Mouse (Mus musculus): ENCODE measurements at regions not wholly inside any gene's neighbourhood (a gene's known extent, or its start where the extent isn't known, plus 50 kb on each side); places are given as distances from the start of the nearest gene placed in this dataset.
A peak's percentile ranks its signal among the peaks of the same experiment; 100 is the strongest.

DNA sequence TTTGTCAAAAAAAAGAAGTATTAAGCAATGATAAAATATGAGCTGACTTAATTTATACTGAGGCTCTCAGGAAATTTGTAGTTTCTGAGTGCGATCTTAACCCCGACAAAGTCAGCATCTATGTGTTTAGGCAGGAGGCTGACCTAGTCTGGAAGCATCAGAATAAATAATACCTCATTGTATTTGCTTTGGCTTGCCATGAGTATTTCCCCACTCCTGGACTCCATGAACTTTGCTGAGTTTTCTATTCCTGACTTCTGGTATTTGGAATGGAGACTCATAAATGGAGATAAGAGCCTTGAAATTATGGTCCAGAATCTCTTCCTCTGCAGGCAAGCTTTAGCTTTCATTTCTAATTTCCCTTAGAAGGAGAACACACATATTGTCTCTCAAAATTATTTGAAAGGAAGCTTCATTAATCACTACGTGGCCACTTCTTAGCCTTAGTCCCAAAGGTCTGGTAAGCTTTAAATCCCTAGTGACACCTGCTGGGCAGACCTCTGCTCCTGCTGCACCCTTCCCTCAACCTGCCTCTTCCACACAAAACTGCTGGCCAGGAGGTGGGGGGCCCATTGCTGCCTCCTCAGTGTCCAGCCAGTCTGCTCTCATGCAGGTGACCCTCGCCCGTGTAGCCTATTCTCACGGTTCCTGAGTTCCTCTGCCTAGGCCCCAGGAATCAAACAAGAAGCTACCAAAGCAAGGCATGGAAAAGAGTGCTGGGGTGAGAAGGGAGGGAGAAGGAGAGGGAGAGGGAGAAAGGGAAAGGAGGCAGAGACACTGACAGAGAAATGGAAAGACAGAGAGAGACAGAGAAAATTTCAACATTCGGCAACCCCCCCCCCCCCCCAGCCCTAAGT is 173.6 kb upstream of the Klf12 start:
- DNase-seq, result peak; percentile 81

DNA sequence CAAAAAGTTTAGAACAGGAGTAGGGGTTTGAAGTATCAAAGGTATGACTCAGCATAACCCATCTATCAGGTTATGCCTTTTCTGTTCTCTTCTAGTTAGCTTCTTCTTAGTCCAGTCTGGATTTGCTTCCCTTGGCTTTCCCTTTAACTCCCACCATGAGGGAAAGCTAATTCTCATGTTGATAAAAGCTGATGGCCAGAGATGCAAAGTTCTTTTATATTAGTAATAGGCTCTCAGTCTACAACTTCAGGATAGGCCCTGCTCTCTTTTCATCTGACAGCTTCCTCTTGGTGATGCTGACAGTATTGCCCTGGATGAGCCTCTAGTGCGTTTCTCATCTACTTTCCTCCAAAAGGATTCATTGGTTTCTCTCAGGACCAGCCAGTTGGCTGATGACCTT is 161.7 kb upstream of the Klf12 start:
- no peak for DNase-seq

DNA sequence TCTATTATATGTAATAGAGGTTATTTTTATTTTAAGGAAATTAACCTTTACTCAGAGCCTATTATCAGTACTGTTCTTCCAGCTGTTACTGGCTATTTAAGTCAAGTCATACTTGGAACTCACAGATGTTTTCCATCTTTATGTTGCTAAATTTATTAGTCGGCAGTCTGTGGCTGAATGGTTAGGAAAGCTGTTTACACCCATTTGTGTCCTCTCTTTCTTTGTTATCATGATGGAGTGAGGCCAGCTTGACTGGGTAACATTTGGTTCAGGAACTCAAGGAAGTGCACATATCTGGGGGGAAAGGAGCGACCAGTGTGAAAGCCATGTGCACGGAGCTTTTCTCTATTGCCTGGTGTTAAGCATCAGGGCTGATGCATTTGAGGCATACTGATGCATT is 160.4 kb upstream of the Klf12 start:
- no peak for DNase-seq

DNA sequence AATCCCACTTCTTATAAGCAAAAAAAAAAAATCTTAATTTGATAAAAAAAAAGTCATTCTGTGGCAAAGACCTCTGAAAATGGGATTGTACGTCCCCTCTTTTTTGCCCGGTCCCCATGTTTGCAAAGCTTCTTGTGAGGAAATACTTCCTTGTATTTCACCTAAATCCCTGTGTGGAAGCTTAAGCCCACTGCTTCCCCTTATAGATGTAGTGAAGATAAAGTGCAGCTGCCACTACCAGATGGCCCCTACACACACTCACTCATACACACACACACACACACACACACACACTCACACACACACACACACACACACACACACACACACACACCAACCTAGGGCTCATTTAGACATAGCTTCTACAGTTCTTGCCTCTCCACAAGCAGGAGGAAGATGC is 159.6 kb upstream of the Klf12 start:
- DNase-seq, result no peak

DNA sequence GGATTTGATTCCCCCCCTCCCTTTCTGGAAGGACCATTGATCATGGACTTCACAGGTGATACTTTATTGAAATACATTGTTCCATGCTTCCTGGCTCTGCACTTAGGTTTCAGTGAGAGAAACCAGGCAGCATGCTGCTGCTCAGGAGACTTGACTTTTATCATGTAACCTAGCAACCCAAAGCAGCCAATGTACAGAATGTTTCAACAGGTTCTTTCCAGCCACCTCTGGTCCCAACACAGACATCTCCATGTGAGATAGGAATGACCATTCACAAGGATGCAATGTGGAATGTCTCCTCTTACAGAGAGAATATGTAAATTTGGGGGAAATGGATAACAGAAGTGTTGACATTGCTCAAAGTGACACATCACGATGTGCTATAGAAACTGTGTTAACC is 153.1 kb upstream of the Klf12 start:
- DNase-seq, result no peak

DNA sequence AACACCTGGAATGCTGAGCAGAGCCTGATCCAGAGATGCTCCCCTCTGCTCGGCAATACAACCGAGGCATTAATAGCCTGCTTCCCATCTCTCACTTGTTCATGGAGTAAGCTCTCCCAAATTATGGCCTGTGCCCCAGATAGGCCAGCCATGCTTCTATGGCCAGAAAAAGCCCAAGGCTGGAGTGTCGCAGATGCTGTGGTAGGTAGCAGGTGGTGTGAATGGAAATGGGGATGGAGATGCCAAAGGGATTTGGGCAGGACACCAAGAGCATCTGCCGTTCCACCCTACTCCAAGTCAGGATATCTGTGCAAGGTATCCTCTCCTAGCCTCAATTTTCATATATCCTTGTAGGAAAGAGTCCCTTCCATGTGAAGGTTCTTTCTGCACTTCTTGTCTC is 145.2 kb upstream of the Klf12 start:
- DNase-seq, result no peak

DNA sequence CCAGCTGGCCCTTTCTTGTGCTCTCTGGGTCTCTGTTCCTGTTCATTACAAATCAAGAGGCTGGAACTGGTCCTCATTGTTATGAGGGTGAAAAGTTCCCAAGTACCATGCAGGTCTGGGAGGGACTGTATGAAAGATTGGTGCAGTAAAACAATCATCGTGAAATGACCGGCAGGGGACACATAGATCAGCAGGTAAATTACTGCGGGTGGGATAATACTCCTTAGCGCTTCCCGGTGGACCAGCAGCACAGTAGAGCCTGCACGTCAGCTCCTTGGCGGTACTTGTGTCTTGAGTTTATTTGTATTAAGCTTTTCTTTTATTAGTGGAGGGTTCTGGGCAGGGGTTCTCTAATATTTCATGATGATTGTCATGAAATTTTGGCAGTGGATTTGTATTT is 141.9 kb upstream of the Klf12 start:
- no peak for DNase-seq

DNA sequence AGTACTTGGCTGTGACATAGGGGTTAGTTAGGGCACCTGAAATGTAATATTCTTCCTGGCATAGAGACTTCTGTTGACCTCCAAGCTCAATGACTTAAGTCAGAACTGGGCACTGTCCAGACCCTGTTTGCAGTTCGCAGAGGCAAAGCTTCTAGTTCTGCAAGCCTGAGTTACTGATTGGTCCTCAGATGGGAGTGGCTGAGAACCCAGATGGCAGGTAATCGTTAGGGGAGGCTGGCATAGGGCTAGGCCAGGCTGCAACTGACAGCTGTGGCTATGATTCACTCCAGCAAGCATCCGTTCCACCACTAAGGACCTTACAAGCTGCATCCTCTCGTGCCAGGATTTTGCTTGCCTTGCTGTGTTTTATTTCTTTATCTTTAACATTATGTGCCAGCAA is 139.3 kb upstream of the Klf12 start:
- DNase-seq, result no peak

DNA sequence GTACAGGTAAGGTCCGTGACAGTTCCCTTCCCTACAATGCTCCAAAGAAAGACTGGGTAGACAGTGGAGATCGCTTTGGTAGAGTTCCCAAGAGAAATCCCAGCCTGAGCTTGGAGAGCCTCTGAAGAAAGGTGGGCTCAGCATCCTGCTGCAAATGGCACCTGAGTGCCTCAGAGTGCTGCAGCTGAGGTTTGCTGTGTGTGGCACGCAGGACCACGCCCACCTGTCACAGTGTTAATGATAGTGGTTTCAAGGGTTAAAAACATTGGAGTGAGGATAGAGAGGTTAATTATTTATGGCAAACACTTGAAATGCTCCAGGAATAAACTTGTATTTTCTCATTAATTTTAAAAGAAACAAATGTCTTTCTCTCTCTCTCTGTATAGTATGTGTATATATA is 137.2 kb upstream of the Klf12 start:
- DNase-seq, result peak; percentile 71

DNA sequence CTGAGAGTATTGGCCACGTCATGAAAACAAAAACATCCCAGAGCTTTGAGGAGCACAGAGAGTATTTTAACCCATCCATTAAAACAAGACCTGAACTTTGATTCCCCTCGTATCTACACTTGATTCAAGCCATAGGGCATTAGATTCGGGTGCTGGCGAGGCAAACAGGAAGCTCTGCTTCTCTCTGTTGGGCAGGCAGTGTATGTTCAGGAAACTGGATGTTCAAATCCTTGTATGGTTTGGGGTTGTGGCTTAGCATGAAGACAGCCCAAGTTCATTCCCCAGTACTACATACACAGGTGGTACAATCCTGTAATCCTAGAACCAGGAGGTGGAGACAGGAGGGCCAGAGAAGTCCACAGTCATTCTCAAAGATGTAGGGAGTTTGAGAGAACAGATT is 130.6 kb upstream of the Klf12 start:
- no peak for DNase-seq

DNA sequence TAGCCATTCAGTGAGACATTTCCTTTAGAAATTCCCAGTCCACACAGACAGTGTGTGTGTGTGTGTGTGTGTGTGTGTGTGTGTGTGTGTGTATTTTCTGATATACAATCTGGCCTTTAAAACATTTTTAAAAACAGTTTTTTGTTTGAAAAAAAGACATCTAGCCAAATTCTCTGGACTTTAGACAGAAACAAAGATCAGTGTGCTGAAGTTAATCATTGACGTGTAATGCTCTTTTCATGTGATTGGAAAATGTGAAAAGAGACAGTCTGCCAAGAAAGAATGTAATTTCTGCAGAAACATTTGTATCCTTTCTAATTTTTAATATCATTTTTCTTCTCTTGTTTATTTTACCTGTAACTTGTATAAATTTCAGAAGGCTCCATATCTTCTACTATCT is 127.7 kb upstream of the Klf12 start:
- peak; percentile 71 for DNase-seq

DNA sequence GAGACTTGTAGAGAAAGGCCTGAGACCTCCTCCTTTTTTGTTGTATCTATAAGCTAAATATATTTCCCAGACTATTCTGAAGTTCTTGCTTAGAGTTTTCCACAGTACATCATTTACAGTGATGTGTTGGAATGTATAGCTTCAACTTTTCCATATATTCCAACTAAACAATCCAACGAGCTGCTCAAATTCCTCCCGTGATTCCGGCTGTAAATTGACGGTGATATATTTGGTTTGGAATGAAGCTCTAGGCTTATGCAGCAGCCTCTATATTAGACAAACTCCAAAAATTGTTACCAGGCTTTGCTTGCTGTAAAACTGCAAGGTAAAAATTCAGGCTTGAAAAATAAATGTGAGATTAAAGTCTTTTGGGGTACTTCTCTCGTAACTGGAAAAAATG is 112.7 kb upstream of the Klf12 start:
- DNase-seq, result no peak

DNA sequence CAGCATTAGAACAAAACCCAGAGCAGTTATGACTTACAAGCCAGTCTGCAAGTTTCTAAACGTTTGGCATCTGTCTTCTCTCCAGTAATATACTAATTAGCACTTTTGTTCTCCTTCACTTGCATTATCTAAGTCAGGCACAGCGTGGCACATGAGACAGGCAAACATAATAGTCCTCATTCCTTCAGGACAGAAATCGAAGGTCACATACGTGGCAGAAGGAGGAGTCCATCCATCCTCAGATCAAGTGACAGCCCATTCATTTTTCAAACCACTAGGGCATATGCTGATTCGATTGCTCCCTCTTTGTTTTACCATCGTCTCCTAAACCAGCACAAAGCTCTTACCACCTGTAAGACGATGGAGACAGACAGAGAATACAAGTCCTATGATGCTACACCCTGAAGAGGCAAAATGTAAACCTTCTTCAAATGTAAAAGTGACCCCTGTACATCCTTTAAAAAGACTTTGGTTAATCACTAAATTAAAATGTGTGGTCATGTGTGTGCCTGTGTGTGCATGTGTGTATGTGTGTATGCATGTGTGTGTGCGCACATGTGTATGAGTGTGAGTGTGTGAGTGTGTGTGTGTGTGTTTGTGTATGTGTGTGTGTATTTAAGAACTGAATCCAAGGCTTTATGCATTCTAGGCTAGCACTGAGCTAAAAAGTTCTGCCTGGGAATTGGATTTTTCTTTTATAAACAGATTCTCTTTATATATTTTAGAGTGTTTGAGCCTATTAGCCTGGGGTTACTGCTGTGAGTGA is 90.9 kb upstream of the Klf12 start:
- DNase-seq, result no peak

DNA sequence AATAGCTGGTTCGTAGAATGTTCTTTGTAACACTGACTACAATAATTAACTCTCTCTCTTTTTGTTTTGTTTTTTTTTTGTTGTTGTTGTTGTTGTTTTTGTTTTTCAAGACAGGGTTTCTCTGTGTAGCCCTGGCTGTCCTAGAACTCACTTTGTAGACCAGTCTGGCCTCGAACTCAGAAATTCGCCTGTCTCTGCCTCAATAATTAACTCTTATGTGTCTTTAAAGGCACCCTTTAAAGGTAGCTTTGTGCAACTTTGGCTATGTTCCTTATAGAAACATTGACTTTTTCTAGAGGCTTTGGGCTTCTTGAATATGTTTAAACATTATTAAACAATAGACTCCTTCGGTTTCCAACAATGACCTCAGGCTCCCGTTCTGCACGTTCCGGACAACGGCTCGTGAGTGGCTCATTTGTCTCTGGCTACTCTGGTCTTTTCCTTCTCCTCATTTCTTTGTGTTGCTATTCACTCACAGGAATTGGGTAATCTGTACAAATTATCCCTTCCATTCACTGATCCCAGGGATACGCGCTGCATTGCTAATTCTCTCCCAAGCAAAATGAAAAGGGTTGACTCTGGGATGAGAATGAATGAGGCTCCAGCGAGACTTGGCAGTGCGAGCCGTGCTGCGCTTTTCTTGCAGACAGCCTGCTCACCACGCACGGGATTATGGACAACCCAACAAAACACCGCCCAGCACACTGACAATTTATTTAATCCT is 90.2 kb upstream of the Klf12 start:
- no peak for DNase-seq

DNA sequence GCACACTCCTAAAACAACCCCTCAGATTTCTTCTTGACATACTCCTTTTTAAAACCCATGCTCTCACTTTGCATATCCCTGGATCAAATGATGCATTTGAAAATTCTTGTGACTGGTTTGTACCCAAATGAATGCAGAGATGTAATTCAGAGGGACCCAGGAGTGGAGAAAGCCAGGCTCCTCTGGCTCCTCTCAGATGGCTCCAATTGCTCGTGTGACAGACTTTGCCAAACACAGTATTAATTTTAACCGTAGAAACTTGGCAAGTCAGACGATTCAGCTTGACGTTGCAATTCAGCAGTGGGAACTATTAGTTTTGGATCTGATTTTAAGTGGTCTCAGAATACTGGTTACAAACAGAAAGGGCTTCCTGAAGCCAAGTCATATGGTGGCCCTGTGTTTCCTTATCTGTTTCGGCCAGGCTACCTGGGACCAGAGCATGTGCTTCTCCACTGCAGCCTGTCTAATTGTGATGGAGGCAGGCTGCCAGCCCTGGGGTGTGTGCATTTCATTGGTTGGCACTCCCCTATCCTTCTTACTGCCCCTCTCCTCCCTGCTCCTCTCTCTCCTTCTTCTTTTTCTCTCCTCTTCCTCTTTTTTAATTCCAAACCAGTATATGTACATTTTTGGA is 81.9 kb upstream of the Klf12 start:
- no peak for DNase-seq

DNA sequence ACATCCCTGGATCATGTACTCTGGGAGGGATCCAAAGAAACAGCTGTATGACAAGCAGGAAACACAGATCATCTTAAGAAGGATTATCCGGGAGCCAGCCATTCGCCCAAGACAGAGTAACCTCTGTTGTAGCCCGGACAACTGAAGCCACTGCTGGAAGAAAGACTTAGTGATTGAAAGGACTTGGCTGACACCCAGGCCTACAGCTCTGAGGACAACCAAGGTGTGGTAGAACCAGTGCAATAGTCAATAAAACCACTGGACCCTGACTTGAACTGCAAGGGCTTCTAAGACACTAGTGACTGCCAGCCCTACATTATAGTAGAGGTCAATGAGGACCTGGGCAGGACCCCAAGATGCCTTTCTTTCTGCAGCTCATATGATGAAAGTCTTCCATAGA is 78.3 kb upstream of the Klf12 start:
- peak; percentile 45 for DNase-seq

DNA sequence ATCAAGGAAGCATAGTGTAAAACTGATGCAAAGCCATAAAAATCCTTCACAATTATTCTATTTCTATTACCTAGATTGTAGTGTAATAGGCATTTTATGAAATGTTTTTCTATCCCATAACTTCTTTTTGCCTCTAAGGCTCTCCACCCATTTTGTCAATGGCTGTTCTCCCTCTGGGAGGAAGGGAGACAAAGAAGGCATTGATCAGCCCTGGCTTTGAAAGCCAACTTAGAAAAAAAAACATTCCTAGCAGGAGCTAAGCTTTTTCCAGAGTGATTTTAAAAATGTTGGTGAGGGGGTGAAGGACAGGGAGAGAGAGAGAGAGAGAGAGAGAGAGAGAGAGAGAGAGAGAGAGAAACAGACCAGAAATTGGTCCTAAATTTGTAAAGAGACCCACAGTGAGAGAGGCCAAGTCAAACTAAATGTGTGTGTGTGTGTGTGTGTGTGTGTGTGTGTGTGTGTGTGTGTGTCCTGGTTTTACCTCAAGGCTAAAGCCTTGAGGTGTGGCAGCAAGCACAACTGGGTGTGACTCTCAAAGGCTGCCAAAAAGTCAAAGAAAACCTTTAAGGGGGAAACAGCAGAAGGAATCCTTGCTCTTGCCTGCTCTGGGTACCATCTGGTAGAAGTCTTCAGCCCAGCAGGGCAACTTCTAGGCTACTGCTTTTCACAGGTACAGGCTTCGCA is 77.0 kb upstream of the Klf12 start:
- no peak for DNase-seq

DNA sequence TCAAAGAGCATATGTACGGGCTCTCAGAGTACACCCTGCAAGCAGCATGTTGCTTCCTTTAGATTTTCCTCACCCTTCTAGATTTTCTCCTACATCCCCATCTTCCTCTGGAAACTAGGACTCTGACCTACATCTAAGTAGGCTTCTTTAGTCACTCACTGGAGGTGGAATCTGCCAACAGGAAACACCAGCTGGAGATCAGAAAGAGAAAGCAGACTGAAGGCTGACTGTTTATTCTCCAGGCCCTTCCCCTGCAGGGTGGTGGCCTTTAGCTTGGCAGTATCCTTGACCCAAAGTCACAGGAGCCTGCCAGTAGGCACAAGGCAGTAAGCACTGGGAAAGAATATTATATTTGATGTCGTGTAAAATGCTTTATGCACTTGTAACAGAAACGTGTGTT is 75.4 kb upstream of the Klf12 start:
- no peak for DNase-seq

DNA sequence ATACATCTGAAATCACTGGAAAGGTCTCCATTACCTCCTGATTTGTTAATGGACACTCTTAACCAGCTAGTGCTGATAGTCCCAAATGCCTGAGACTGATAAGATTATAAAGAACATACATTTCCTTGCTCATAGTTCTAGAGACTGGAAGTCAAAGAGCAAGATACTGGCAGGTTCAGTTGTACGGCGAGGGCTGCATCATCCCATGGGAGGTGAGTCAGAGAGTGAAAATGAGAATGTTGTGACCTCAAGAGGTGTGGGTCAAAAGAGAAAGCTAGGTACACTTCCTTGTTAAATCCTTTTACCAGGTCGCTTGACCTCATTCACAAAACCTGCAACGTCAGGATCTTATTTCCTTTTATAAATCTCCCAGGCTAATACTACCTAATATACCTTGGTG is 72.7 kb upstream of the Klf12 start:
- DNase-seq, result no peak

DNA sequence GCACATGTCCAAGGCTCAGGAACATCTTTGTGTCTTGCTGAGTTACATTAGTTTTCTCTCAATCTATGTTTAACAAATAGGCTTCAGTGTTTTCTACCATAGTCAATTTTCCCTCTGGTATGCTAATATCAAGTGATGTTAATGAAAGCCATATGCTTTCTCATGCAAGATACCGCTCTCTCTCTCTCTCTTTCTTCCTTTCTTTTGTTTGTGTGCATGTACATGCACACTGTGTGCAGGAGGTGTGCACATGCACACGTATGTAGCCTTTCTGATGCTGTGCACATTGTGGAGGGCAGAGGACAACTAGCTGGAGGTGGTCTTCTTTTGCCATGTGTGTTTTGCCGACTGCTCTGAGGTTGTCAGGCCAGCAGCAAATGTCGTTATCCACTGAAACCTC is 69.0 kb upstream of the Klf12 start:
- DNase-seq, result no peak

DNA sequence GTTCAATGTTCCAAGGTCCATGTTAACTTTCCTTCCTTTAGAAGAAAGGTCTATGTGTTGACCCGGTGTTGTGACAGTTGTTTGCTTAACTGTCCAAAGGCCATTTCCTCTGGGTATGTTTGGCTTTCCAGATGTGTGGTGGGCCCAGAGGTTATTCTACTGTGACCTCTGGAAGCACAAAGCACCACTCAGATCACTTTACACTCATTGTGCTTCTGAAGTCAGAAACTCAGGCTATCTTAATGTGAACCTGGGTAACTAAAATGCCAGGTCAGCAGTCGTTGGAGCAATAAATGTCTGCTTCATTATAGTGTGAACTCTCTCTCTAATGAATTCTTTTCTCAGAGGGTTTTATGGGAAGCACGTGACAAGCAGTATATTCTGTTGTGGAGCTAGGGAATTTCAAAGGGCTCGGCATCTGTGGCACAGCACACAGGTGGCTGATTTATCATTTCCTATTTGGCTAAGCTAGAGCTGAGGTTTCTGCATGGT is 68.5 kb upstream of the Klf12 start:
- peak; percentile 20 for DNase-seq

DNA sequence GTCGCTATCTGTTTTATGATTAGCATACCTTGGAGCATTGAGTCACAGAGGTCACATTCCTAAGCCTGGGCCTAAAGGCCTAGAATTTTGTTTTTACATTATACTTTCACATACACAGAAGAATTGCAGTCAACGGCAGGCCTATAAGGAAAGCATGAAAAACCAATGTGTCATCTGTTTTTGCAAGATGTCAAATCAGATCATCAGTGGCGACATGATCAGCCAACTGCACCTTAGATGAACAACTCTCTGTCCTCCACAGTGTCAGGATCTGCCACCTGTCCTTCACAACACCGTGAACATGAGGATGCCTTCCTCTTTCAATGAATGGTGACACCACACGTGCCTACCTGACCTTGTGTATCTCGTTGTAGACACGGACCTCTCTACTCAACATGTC is 66.5 kb upstream of the Klf12 start:
- no peak for DNase-seq
